Mouse (Mus musculus) limb, embryonic 14.5 days (tissue): ENCODE measurements at regions not wholly inside any gene's neighbourhood (a gene's known extent, or its start where the extent isn't known, plus 50 kb on each side); places are given as distances from the start of the nearest gene placed in this dataset.
A peak's percentile ranks its signal among the peaks of the same experiment; 100 is the strongest.

ENCODE experiments used
- ATAC-seq: fragments of 200-750 bp; cut with Nextera tagmentation; 2 replicates; pipeline ENCODE4 v1.8.0; 2017; ENCODE audit warnings: low read depth, moderate number of reproducible peaks, moderate TSS enrichment; ENCODE audit not compliant: low FRiP score
- DNase-seq: peaks from one replicate; pipeline ENCODE4 v3.0.0-alpha.2; 2015; ENCODE audit warnings: low spot score
- H3K27ac ChIP-seq: fragments of 300-500 bp; sonication (generic); replicated peaks from 2 replicates; pipeline ENCODE4 v1.5.1; 2014; ENCODE audit warnings: low read depth, mild to moderate bottlenecking, low read length, moderate library complexity, mixed read lengths
- H3K27me3 ChIP-seq: fragments of 300-500 bp; sonication (generic); 2 replicates; pipeline ENCODE4 v1.6.1; 2014; ENCODE audit warnings: low read length, mixed read lengths; ENCODE audit not compliant: control insufficient read depth, insufficient read depth
- H3K36me3 ChIP-seq: fragments of 300-500 bp; sonication (generic); 2 replicates; pipeline ENCODE4 v1.6.1; 2014; ENCODE audit warnings: mild to moderate bottlenecking, low read length, moderate library complexity, mixed read lengths; ENCODE audit not compliant: control insufficient read depth, insufficient read depth
- H3K4me1 ChIP-seq: fragments of 300-500 bp; sonication (generic); 2 replicates; pipeline ENCODE4 v1.6.1; 2014; ENCODE audit warnings: antibody characterized with exemption, low read length, mixed read lengths; ENCODE audit not compliant: control insufficient read depth, insufficient read depth
- H3K4me2 ChIP-seq: fragments of 300-500 bp; sonication (generic); replicated peaks from 2 replicates; pipeline ENCODE4 v1.6.1; 2014; ENCODE audit warnings: low read depth, mild to moderate bottlenecking, low read length, moderate library complexity; ENCODE audit not compliant: severe bottlenecking
- H3K4me3 ChIP-seq: fragments of 300-500 bp; sonication (generic); replicated peaks from 2 replicates; pipeline ENCODE4 v1.5.1; 2014; ENCODE audit warnings: low read length
- H3K9ac ChIP-seq: fragments of 300-500 bp; sonication (generic); 2 replicates; pipeline ENCODE4 v1.6.1; 2014; ENCODE audit warnings: mild to moderate bottlenecking, low read depth, low read length, moderate library complexity; ENCODE audit not compliant: severe bottlenecking
- H3K9me3 ChIP-seq: fragments of 300-500 bp; sonication (generic); 2 replicates; pipeline ENCODE4 v1.6.1; 2016; ENCODE audit warnings: low read length; ENCODE audit not compliant: control insufficient read depth
- POLR2A ChIP-seq: fragments of 200-500 bp; IDR thresholded peaks from 2 replicates; pipeline ENCODE4 v1.8.0; 2012; ENCODE audit warnings: inconsistent platforms, mild to moderate bottlenecking, moderate library complexity, borderline replicate concordance; ENCODE audit not compliant: insufficient read depth, insufficient read length; ENCODE audit errors: extremely low read depth
- WGBS: fragments of 180-500 bp; shearing (Covaris S2); extraction: QIAGEN DNeasy Blood & Tissue Kit; methylation state at CpG from one replicate; pipeline ENCODE4 v1.1.7; 2014; 5-methylcytosine and 5-hydroxymethylcytosine counted together

GRCm38 (mm10) chr4:125350056-125350455 is 140.4 kb upstream of the Grik3 start:
- H3K27ac ChIP-seq, result no peak overlapping the region
- H3K9ac ChIP-seq, result no peak overlapping the region
- TF ChIP-seq POLR2A, result no peak
- no peak overlapping the region for H3K4me3 ChIP-seq
- H3K9me3 ChIP-seq, result no peaks in the 10 kb centered on the region
- H3K4me2 ChIP-seq, result no peak overlapping the region
- no peaks in the 10 kb centered on the region for H3K27me3 ChIP-seq
- 80% methylated on average over 1 of the region's 1 CpGs for WGBS
- DNase-seq (no peak), ATAC-seq (no peak)
- no peaks in the 10 kb centered on the region for H3K4me1 ChIP-seq
- no peaks in the 10 kb centered on the region for H3K36me3 ChIP-seq

GRCm38 (mm10) chr4:125339056-125339455 is 151.4 kb upstream of the Grik3 start:
- Histone ChIP-seq H3K27me3 (no peaks in the 10 kb centered on the region), H3K4me3 (no peak overlapping the region), H3K9me3 (no peaks in the 10 kb centered on the region), H3K4me2 (no peak overlapping the region), H3K27ac (no peak overlapping the region), H3K36me3 (no peaks in the 10 kb centered on the region), H3K4me1 (no peaks in the 10 kb centered on the region), H3K9ac (no peak overlapping the region)
- 58% methylated on average over 2 of the region's 2 CpGs for WGBS
- ATAC-seq (no peak), DNase-seq (no peak)
- TF ChIP-seq POLR2A, result no peak

- Histone ChIP-seq H3K36me3 (no peaks in the 10 kb centered on the region), H3K4me2 (no peak overlapping the region), H3K4me3 (no peak overlapping the region), H3K27ac (no peak overlapping the region), H3K27me3 (no peaks in the 10 kb centered on the region), H3K4me1 (no peaks in the 10 kb centered on the region), H3K9me3 (no peaks in the 10 kb centered on the region), H3K9ac (no peak overlapping the region)
- no peak for TF ChIP-seq POLR2A
- DNase-seq, result peak; percentile 23
- WGBS, result 32% methylated on average over 3 of the region's 3 CpGs
- no peak for ATAC-seq
Observed at GRCm38 (mm10) chr4:125328806-125329205, 161.7 kb upstream of the Grik3 start.

- DNase-seq (no peak), ATAC-seq (no peak)
- no peak for TF ChIP-seq POLR2A
- Histone ChIP-seq H3K27ac (no peak overlapping the region), H3K36me3 (no peaks in the 10 kb centered on the region), H3K4me1 (no peaks in the 10 kb centered on the region), H3K4me3 (no peak overlapping the region), H3K27me3 (no peaks in the 10 kb centered on the region), H3K9me3 (no peaks in the 10 kb centered on the region), H3K4me2 (no peak overlapping the region), H3K9ac (no peak overlapping the region)
- WGBS, result 67% methylated on average over 3 of the region's 3 CpGs
Observed at GRCm38 (mm10) chr4:125324495-125324894, 166.0 kb upstream of the Grik3 start.

GRCm38 (mm10) chr4:125319343-125319742 is 171.2 kb upstream of the Grik3 start:
- Histone ChIP-seq H3K9ac (no peak overlapping the region), H3K4me3 (no peak overlapping the region), H3K9me3 (no peaks in the 10 kb centered on the region), H3K27ac (no peak overlapping the region), H3K4me2 (no peak overlapping the region), H3K36me3 (no peaks in the 10 kb centered on the region), H3K4me1 (no peaks in the 10 kb centered on the region), H3K27me3 (no peaks in the 10 kb centered on the region)
- 73% methylated on average over 5 of the region's 5 CpGs for WGBS
- DNase-seq (no peak), ATAC-seq (no peak)
- TF ChIP-seq POLR2A, result no peak

GRCm38 (mm10) chr4:125318293-125318692 is 172.2 kb upstream of the Grik3 start:
- Histone ChIP-seq H3K4me3 (no peak overlapping the region), H3K9ac (no peak overlapping the region), H3K9me3 (no peaks in the 10 kb centered on the region), H3K27ac (no peak overlapping the region), H3K36me3 (no peaks in the 10 kb centered on the region), H3K4me2 (no peak overlapping the region), H3K4me1 (no peaks in the 10 kb centered on the region), H3K27me3 (no peaks in the 10 kb centered on the region)
- no peak for ATAC-seq
- 57% methylated on average over 8 of the region's 8 CpGs for WGBS
- no peak for DNase-seq
- no peak for TF ChIP-seq POLR2A
